Comparison of ENCODE assay signal across 8 mouse cellular contexts in genomic region chr17:49427631-49428238, GRCm38 (mm10). TPM values are rescaled to one million over a fixed set of nuclear protein-coding genes. Genes with fewer than 3 reads are reported as not detected.
DNase-seq lines count a peak whose midpoint lies in the region; ATAC-seq and TF ChIP-seq lines count a peak whose summit lies in the region.

No protein-coding gene starts in this region.

- peak overlapping the region; percentile 72; the same call in 1 of the 2 replicates for H3K4me3 ChIP-seq in lung, embryonic 14.5 days (ENCODE audit: low read depth, low read length)
- peak overlapping the region; percentile 49 for H3K4me3 ChIP-seq in forebrain, postnatal 0 days (ENCODE audit: low read depth, low read length)
- H3K4me3 ChIP-seq in liver, adult 2 months (ENCODE audit: insufficient read depth, low read depth, low read length) = no peak overlapping the region
- peak overlapping the region; percentile 71 for H3K4me3 ChIP-seq in stomach, embryonic 15.5 days (replicated peaks)

- H3K9ac ChIP-seq in lung, embryonic 14.5 days = no peak overlapping the region
- no peak overlapping the region for H3K9ac ChIP-seq in forebrain, postnatal 0 days
- H3K9ac ChIP-seq in liver, adult 2 months (ENCODE audit: low read depth, low read length) = no peak overlapping the region
- no peak overlapping the region for H3K9ac ChIP-seq in stomach, embryonic 15.5 days

- no peaks in the 10 kb centered on the region for H3K27me3 ChIP-seq in lung, embryonic 14.5 days (ENCODE audit: insufficient read depth, low read length)
- no peaks in the 10 kb centered on the region for H3K27me3 ChIP-seq in forebrain, postnatal 0 days (ENCODE audit: insufficient read depth, low read length)
- H3K27me3 ChIP-seq in liver, adult 2 months (ENCODE audit: control insufficient read depth, insufficient read depth, low read length) = no peaks in the 10 kb centered on the region
- no peaks in the 10 kb centered on the region for H3K27me3 ChIP-seq in stomach, embryonic 15.5 days (replicated peaks)

- no peaks in the 10 kb centered on the region for H3K36me3 ChIP-seq in lung, embryonic 14.5 days (ENCODE audit: insufficient read depth)
- H3K36me3 ChIP-seq in forebrain, postnatal 0 days (ENCODE audit: insufficient read depth) = no peaks in the 10 kb centered on the region
- H3K36me3 ChIP-seq in liver, adult 2 months (ENCODE audit: control insufficient read depth, insufficient read depth, low read length) = peaks cover 1% of the 10 kb centered on the region; the same call in 1 of the 2 replicates
- no peaks in the 10 kb centered on the region for H3K36me3 ChIP-seq in stomach, embryonic 15.5 days

- peaks cover 7% of the 10 kb centered on the region for H3K4me1 ChIP-seq in lung, embryonic 14.5 days (ENCODE audit: insufficient read depth)
- peaks cover 9% of the 10 kb centered on the region; the same call in 1 of the 2 replicates for H3K4me1 ChIP-seq in forebrain, postnatal 0 days (ENCODE audit: insufficient read depth)
- peaks cover 28% of the 10 kb centered on the region for H3K4me1 ChIP-seq in liver, adult 2 months (ENCODE audit: control insufficient read depth, insufficient read depth, low read length)
- peaks cover 25% of the 10 kb centered on the region for H3K4me1 ChIP-seq in stomach, embryonic 15.5 days

- H3K27ac ChIP-seq in lung, embryonic 14.5 days (ENCODE audit: low read depth) = no peak overlapping the region
- H3K27ac ChIP-seq in forebrain, postnatal 0 days (ENCODE audit: low read depth, low read length) = no peak overlapping the region
- no peak overlapping the region for H3K27ac ChIP-seq in liver, adult 2 months (replicated peaks; ENCODE audit: insufficient read depth, low read depth, low read length)
- H3K27ac ChIP-seq in stomach, embryonic 15.5 days = peak overlapping the region; percentile 26; the same call in 1 of the 2 replicates

- DNase-seq in lung, embryonic 14.5 days = peak; percentile 52
- no peak for DNase-seq in lung, adult 18-20 months
- DNase-seq in R1 (ENCODE audit: low read depth, low spot score) = peak; percentile 60
- no peak for DNase-seq in forebrain, postnatal 0 days
- no peak for DNase-seq in liver, adult 2 months (ENCODE audit: extremely low read depth, low read depth, low spot score)
- no peak for DNase-seq in spleen, adult 12 weeks (ENCODE audit: low spot score)
- no peak for DNase-seq in urinary bladder, postnatal 36 days (ENCODE audit: low spot score in 2 of 2)

- H3K9me3 ChIP-seq in lung, embryonic 14.5 days (ENCODE audit: low read depth, low read length) = no peaks in the 10 kb centered on the region
- no peaks in the 10 kb centered on the region for H3K9me3 ChIP-seq in forebrain, postnatal 0 days (ENCODE audit: low read length)
- H3K9me3 ChIP-seq in stomach, embryonic 15.5 days = no peaks in the 10 kb centered on the region

- 20% methylated on average over 9 of the region's 9 CpGs for WGBS in lung, embryonic 14.5 days
- WGBS in forebrain, postnatal 0 days = 15% methylated on average over 9 of the region's 9 CpGs
- 26% methylated on average over 9 of the region's 9 CpGs for WGBS in liver, adult 2 months
- 18% methylated on average over 9 of the region's 9 CpGs for WGBS in stomach, embryonic 15.5 days

- no peak for TF ChIP-seq POLR2A in liver, adult 2 months (IDR thresholded peaks at IDR 0.05; ENCODE audit: extremely low read depth, insufficient read depth, low read length)

- peak; percentile 16; the same call in 1 of the 2 replicates for ATAC-seq in lung, embryonic 14.5 days (ENCODE audit: insufficient read depth)
- no peak; the same call in 1 of the 2 replicates for ATAC-seq in forebrain, postnatal 0 days
- peak; percentile 3; the same call in 1 of the 2 replicates for ATAC-seq in stomach, embryonic 15.5 days (ENCODE audit: insufficient read depth, low FRiP score, low read depth)

- peak; percentile 51 for TF ChIP-seq CTCF in lung, embryonic 14.5 days (IDR thresholded peaks at IDR 0.05; ENCODE audit: low read depth)
- peak; percentile 45; the same call in 1 of the 2 replicates for TF ChIP-seq CTCF in forebrain, postnatal 0 days (IDR thresholded peaks at IDR 0.05; ENCODE audit: low read depth)
- peak; percentile 51; the same call in 1 of the 2 replicates for TF ChIP-seq CTCF in liver, adult 2 months (IDR thresholded peaks at IDR 0.05; ENCODE audit: low read depth, low read length)

- peaks cover 18% of the 10 kb centered on the region; the same call in 1 of the 2 replicates for H3K79me2 ChIP-seq in liver, adult 2 months (ENCODE audit: control insufficient read depth, insufficient read depth, low read length)

- H3K4me2 ChIP-seq in lung, embryonic 14.5 days = peak overlapping the region; percentile 96
- peak overlapping the region; percentile 83 for H3K4me2 ChIP-seq in forebrain, postnatal 0 days (ENCODE audit: low read depth)
- peak overlapping the region; percentile 46 for H3K4me2 ChIP-seq in stomach, embryonic 15.5 days

RNA-seq across cellular contexts. Expression of gene Mocs1, which starts 0.4 kb away (rescaled TPM):
- polyA plus RNA-seq in lung, embryonic 14.5 days (2014; fragmentation: Nextera tagmentation; extraction: Ambion mirVana) = 7.7 and 8.0 TPM in 2 replicates
- total RNA-seq in forebrain, postnatal 0 days (2014; rRNA removed) = 9.3 and 12.7 TPM in 2 replicates
- 4.2 and 4.6 TPM in 2 replicates for polyA plus RNA-seq in forebrain, postnatal 0 days (2015; fragmentation: Nextera tagmentation; extraction: Ambion mirVana)
- total RNA-seq in liver, adult 2 months (2014; rRNA removed) = 46.1 and 50.6 TPM in 2 replicates
- 124 and 125 TPM in 2 replicates for polyA plus RNA-seq in liver, adult 2 months (2012; rRNA removed)
- 8.2 TPM in 2 replicates for polyA plus RNA-seq in stomach, embryonic 15.5 days (2015; fragmentation: Nextera tagmentation; extraction: Ambion mirVana)

Comparison
In these comparisons a context has a peak if more than half of its experiments do, and no peak if none do; other contexts are left out.
1. DNase-seq: peak in lung, embryonic 14.5 days (single experiment) and R1 (single experiment); none in lung, adult 18-20 months (0 of 2), forebrain, postnatal 0 days (single experiment), liver, adult 2 months (single experiment), spleen, adult 12 weeks (single experiment) and urinary bladder, postnatal 36 days (0 of 2).
2. H3K4me2 ChIP-seq: peak in every context shown above with its lines; median percentile 96 in lung, embryonic 14.5 days; 83 in forebrain, postnatal 0 days; 46 in stomach, embryonic 15.5 days.
3. RNA of gene Mocs1, which starts 0.4 kb away (polyA plus RNA-seq): 124 to 125 TPM in liver, adult 2 months; 8.2 TPM in stomach, embryonic 15.5 days, 7.7 to 8.0 TPM in lung, embryonic 14.5 days and 4.2 to 4.6 TPM in forebrain, postnatal 0 days; every median in the first group is over 10 times any median in the second.
4. Peak in every context shown above with its lines, with median percentiles within 50 percentile points of each other: CTCF ChIP-seq.